Mouse (Mus musculus): ENCODE measurements around the gene Cgrrf1. TPM values are rescaled to one million over a fixed set of nuclear protein-coding genes. Genes with fewer than 3 reads are reported as not detected.

Gene Cgrrf1
- total RNA-seq, 2 experiments from 2014 or later = 38.0 to 41.8 TPM

GRCm38 (mm10) chr14:46821873-46822716, 9.8 kb upstream of the Cgrrf1 start, which contains the start of gene Gmfb:
Gmfb (minus strand) TSS chr14:46822242.
- DNase-seq = peak; percentile 98

- DNase-seq = no peak
These were observed 7.9 kb upstream of the Cgrrf1 start for GRCm38 (mm10) chr14:46823996-46824395.

GRCm38 (mm10) chr14:46827430-46827829, 4.5 kb upstream of the Cgrrf1 start:
- no peak for DNase-seq

GRCm38 (mm10) chr14:46831295-46831694, 630 bp upstream of the Cgrrf1 start:
- no peak for DNase-seq

GRCm38 (mm10) chr14:46832354-46833272, 688 bp downstream of the Cgrrf1 start:
- peak; percentile 65 for DNase-seq

GRCm38 (mm10) chr14:46839326-46839725, 7.4 kb downstream of the Cgrrf1 start:
- DNase-seq = no peak

GRCm38 (mm10) chr14:46845706-46846105, 13.8 kb downstream of the Cgrrf1 start:
- no peak for DNase-seq

- DNase-seq = no peak
These were observed 16.2 kb downstream of the Cgrrf1 start for GRCm38 (mm10) chr14:46848063-46848590.

GRCm38 (mm10) chr14:46848736-46849135, 16.8 kb downstream of the Cgrrf1 start:
- no peak for DNase-seq

- no peak for DNase-seq
These were observed 17.8 kb downstream of the Cgrrf1 start for GRCm38 (mm10) chr14:46849769-46850168.

GRCm38 (mm10) chr14:46853677-46854076, 21.8 kb downstream of the Cgrrf1 start:
- no peak for DNase-seq

- DNase-seq = no peak
These were observed 31.0 kb downstream of the Cgrrf1 start for GRCm38 (mm10) chr14:46862922-46863321.

- peak; percentile 80 for DNase-seq
These were observed 49.0 kb downstream of the Cgrrf1 start for GRCm38 (mm10) chr14:46880935-46881334.

GRCm38 (mm10) chr14:46881581-46882430, 49.9 kb downstream of the Cgrrf1 start:
- no peak for DNase-seq

GRCm38 (mm10) chr14:46882431-46883067, 50.6 kb downstream of the Cgrrf1 start, which contains the start of gene Samd4:
Samd4 (plus strand) TSS chr14:46882854.
- peak; percentile 87 for DNase-seq

- DNase-seq = peak; percentile 65
These were observed 51.3 kb downstream of the Cgrrf1 start for GRCm38 (mm10) chr14:46883068-46883870.

- peak; percentile 56 for DNase-seq
These were observed 52.0 kb downstream of the Cgrrf1 start for GRCm38 (mm10) chr14:46883871-46884441.

- DNase-seq = peak; percentile 78
These were observed 52.9 kb downstream of the Cgrrf1 start for GRCm38 (mm10) chr14:46884701-46885428.

GRCm38 (mm10) chr14:46885429-46885755, 53.5 kb downstream of the Cgrrf1 start:
- no peak for DNase-seq

All from adrenal gland, postnatal 10 days (tissue).